Mouse (Mus musculus) brain, embryonic 14.5 days (tissue): Measurements from ENCODE around the gene Kif5c.

Source experiments
- CTCF ChIP-seq: fragments of 200-500 bp; IDR thresholded peaks from 2 replicates; pipeline ENCODE4 v1.5.1; 2012; ENCODE audit warnings: inconsistent platforms, mild to moderate bottlenecking, moderate library complexity, borderline replicate concordance; ENCODE audit not compliant: insufficient read depth, insufficient read length; ENCODE audit errors: extremely low read depth
- POLR2A ChIP-seq: fragments of 200-500 bp; IDR thresholded peaks from 2 replicates; pipeline ENCODE4 v1.6.1; 2012; ENCODE audit warnings: mild to moderate bottlenecking, inconsistent platforms, borderline replicate concordance; ENCODE audit not compliant: poor library complexity, insufficient read depth, insufficient read length, severe bottlenecking; ENCODE audit errors: extremely low read depth

GRCm38 (mm10) chr2:49718492-49718891 is 99.4 kb downstream of the Kif5c start:
- TF ChIP-seq POLR2A (no peak), CTCF (no peak)
